Mouse (Mus musculus): ENCODE results near the gene Osbpl7. TPM values are rescaled to one million over a fixed set of nuclear protein-coding genes. Genes with fewer than 3 reads are reported as not detected.

The Osbpl7 gene
- polyA plus RNA-seq, 1 experiment from 2014 or later: 7.8 TPM

DNA sequence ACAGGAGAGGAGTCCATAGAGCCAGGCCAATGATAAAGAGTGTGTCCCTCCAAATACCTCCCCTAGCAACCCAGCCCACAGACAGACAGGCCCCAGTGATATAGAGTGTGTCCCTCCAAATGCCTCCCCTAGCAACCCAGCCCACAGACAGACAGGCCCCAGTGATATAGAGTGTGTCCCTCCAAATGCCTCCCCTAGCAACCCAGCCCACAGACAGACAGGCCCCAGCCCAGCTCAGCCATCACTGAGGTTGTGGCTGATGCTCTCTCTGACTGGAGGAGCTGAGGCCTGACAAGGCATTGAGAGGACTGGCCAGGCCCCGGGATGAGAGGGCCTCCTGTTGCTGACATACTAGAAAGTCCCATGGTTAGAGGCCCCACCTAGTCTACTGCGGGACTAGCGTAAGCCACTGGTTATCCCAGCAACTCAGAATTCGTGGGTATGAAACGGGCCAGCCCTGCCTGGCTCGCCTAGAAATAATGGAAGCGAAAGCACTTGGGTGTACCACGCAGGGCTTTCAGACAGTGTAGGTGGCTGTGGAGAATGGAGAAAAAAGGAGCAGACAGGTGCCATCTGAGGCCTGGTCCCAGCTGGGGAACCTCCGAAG lies 62.2 kb downstream of the Osbpl7 start:
- no peak overlapping the region for H3K9ac ChIP-seq (replicated peaks; ENCODE audit: low read length)
- H3K4me3 ChIP-seq (replicated peaks; ENCODE audit: low read depth, low read length): no peak overlapping the region
- no peaks in the 10 kb centered on the region for H3K36me3 ChIP-seq (ENCODE audit: control insufficient read depth, insufficient read depth, low read length)
- 79% methylated on average over 9 of the region's 9 CpGs for WGBS
- H3K27me3 ChIP-seq (ENCODE audit: control insufficient read depth, insufficient read depth, low read length): peaks cover 47% of the 10 kb centered on the region
- H3K27ac ChIP-seq (replicated peaks; ENCODE audit: low read depth, low read length): no peak overlapping the region
- ATAC-seq (ENCODE audit: low FRiP score, low TSS enrichment) (no peak), DNase-seq (no peak)
- H3K9me3 ChIP-seq (ENCODE audit: control insufficient read depth, low read length): no peaks in the 10 kb centered on the region
- no peak overlapping the region for H3K4me2 ChIP-seq (ENCODE audit: low read length)
- peaks cover 10% of the 10 kb centered on the region; the same call in 1 of the 2 replicates for H3K4me1 ChIP-seq (ENCODE audit: control insufficient read depth, insufficient read depth, low read length)

DNA sequence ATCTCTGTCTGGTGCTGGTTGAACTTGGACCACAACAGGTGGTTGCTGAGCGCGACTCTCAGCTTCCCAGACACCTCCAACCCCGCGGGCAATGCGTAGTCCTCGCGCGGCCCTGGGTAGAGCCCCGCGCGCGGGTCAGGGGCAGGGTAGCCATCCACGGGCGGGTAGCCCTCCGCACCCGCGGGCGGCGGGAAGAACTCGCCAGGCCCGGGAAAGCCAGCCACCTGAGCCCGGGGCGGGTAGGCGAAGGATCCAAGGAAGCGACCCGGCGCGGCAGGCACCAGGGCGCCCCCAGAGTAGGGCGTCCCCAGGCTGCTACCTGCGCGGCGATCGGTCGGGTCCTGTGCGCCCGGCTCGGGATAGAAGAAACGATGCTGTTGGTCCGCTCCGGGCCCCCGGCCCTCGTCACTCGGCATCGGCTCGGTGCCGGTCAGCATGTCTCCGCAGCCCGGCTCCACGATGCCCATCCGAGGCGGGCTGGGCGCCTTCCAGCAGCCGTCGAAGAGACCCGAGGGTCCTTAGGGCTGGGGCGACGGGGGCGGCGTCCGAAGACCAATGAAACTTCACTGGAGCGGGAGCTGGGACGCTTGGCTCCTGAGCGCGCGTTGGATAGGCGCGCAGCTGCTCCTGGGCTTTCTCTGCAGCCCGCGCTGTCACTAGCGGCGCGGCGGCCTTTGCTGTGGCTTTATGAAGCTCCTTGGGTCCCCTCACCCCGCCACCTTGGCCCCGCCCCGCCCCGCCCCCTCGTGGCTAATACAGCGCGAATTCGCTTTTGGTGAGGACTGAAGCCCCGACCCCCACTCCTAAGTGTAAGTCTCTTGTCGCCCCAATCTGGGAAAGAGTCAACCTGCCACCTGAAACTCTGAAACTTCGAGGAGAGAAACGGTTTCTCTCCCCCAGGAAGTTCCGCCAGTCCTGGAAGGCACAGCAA lies 64.5 kb downstream of the Osbpl7 start, which contains the start of gene Tbx21:
Tbx21 (minus strand) TSS at position 661 of the 931 bp plus-strand sequence.
- Histone ChIP-seq H3K36me3 (ENCODE audit: control insufficient read depth, insufficient read depth, low read length) (no peaks in the 10 kb centered on the region), H3K4me2 (ENCODE audit: low read length) (peak within 1 kb of the TSS; percentile 55), H3K27ac (replicated peaks; ENCODE audit: low read depth, low read length) (no peak within 1 kb of the TSS), H3K4me1 (ENCODE audit: control insufficient read depth, insufficient read depth, low read length) (peaks cover 10% of the 10 kb centered on the region; the same call in 1 of the 2 replicates), H3K9me3 (ENCODE audit: control insufficient read depth, low read length) (no peaks in the 10 kb centered on the region), H3K27me3 (ENCODE audit: control insufficient read depth, insufficient read depth, low read length) (peaks cover 48% of the 10 kb centered on the region), H3K4me3 (replicated peaks; ENCODE audit: low read depth, low read length) (peak within 1 kb of the TSS; percentile 30), H3K9ac (replicated peaks; ENCODE audit: low read length) (no peak within 1 kb of the TSS)
- ATAC-seq (ENCODE audit: low FRiP score, low TSS enrichment) (no peak), DNase-seq (peak; percentile 49)
- WGBS: under 1% methylated on average over 87 of the region's 87 CpGs

GRCm38 (mm10) chr11:97115797-97116196 lies 65.4 kb downstream of the Osbpl7 start:
- H3K4me2 ChIP-seq (ENCODE audit: low read length): no peak overlapping the region
- no peaks in the 10 kb centered on the region for H3K36me3 ChIP-seq (ENCODE audit: control insufficient read depth, insufficient read depth, low read length)
- H3K27me3 ChIP-seq (ENCODE audit: control insufficient read depth, insufficient read depth, low read length): peaks cover 48% of the 10 kb centered on the region
- H3K27ac ChIP-seq (replicated peaks; ENCODE audit: low read depth, low read length): no peak overlapping the region
- no peak overlapping the region for H3K9ac ChIP-seq (replicated peaks; ENCODE audit: low read length)
- peaks cover 10% of the 10 kb centered on the region; the same call in 1 of the 2 replicates for H3K4me1 ChIP-seq (ENCODE audit: control insufficient read depth, insufficient read depth, low read length)
- no peak for DNase-seq
- no peak for ATAC-seq (ENCODE audit: low FRiP score, low TSS enrichment)
- 9% methylated on average over 11 of the region's 11 CpGs for WGBS
- no peak overlapping the region for H3K4me3 ChIP-seq (replicated peaks; ENCODE audit: low read depth, low read length)
- H3K9me3 ChIP-seq (ENCODE audit: control insufficient read depth, low read length): no peaks in the 10 kb centered on the region

Small RNA genes lying within 50 kb of the gene (microRNA-seq; reads per million reads assigned to microRNA genes)
- 1.2 reads per million for gene Mir8103

Other genes starting within 250 kb of the Osbpl7 start
- gene Nfe2l1, start 220.7 kb upstream of the Osbpl7 start, polyA plus RNA-seq (2014; fragmentation: Nextera tagmentation; extraction: Ambion mirVana): 40.1 and 46.3 TPM in 2 replicates
- gene Copz2, start 200.8 kb upstream of the Osbpl7 start, polyA plus RNA-seq (2014; fragmentation: Nextera tagmentation; extraction: Ambion mirVana): 6.5 and 16.0 TPM in 2 replicates
- 85.2 and 90.2 TPM in 2 replicates for gene Cdk5rap3, start 134.1 kb upstream of the Osbpl7 start, polyA plus RNA-seq (2014; fragmentation: Nextera tagmentation; extraction: Ambion mirVana)
- gene Prr15l, start 122.5 kb upstream of the Osbpl7 start, polyA plus RNA-seq (2014; fragmentation: Nextera tagmentation; extraction: Ambion mirVana): 0.16 and 0.24 TPM in 2 replicates
- gene Pnpo, start 106.6 kb upstream of the Osbpl7 start, polyA plus RNA-seq (2014; fragmentation: Nextera tagmentation; extraction: Ambion mirVana): 18.9 and 20.9 TPM in 2 replicates
- 12.3 and 17.2 TPM in 2 replicates for gene Sp2, start 67.7 kb upstream of the Osbpl7 start, polyA plus RNA-seq (2014; fragmentation: Nextera tagmentation; extraction: Ambion mirVana)
- 0.15 TPM in 1 of 2 replicates, not detected in the other for gene Sp6, start 37.2 kb upstream of the Osbpl7 start, polyA plus RNA-seq (2014; fragmentation: Nextera tagmentation; extraction: Ambion mirVana)
- gene Scrn2, start 20.7 kb upstream of the Osbpl7 start, polyA plus RNA-seq (2014; fragmentation: Nextera tagmentation; extraction: Ambion mirVana): 11.3 and 15.6 TPM in 2 replicates
- 2.3 and 3.0 TPM in 2 replicates for gene Lrrc46, start 9.2 kb upstream of the Osbpl7 start, polyA plus RNA-seq (2014; fragmentation: Nextera tagmentation; extraction: Ambion mirVana)
- gene Mrpl10, start 9.1 kb upstream of the Osbpl7 start, polyA plus RNA-seq (2014; fragmentation: Nextera tagmentation; extraction: Ambion mirVana): 54.2 and 62.2 TPM in 2 replicates
- gene Tbx21, start 64.7 kb downstream of the Osbpl7 start, polyA plus RNA-seq (2014; fragmentation: Nextera tagmentation; extraction: Ambion mirVana): 0.13 TPM in 1 of 2 replicates, not detected in the other
- 9.1 and 9.2 TPM in 2 replicates for gene Tbkbp1, start 100.9 kb downstream of the Osbpl7 start, polyA plus RNA-seq (2014; fragmentation: Nextera tagmentation; extraction: Ambion mirVana)
- 33.8 and 48.6 TPM in 2 replicates for gene Kpnb1, start 137.3 kb downstream of the Osbpl7 start, polyA plus RNA-seq (2014; fragmentation: Nextera tagmentation; extraction: Ambion mirVana)
- 115 and 135 TPM in 2 replicates for gene Npepps, start 230.0 kb downstream of the Osbpl7 start, polyA plus RNA-seq (2014; fragmentation: Nextera tagmentation; extraction: Ambion mirVana)

Data from midbrain, embryonic 14.5 days (tissue).